Mouse (Mus musculus) left cerebral cortex, postnatal 25 days (tissue): ENCODE measurements at regions not wholly inside any gene's neighbourhood (a gene's known extent, or its start where the extent isn't known, plus 50 kb on each side); places are given as distances from the start of the nearest gene placed in this dataset.
A peak's percentile ranks its signal among the peaks of the same experiment; 100 is the strongest.

Experiments
- DNase-seq, 2 experiments: peaks; one replicate each; pipeline ENCODE4 v3.0.0; 2022; ENCODE audit warnings: low spot score in 2 of 2, mixed read lengths in 1 of 2
- intact Hi-C: fragments of 180-260 bp; cut with DNase I; formaldehyde crosslinking; loops from one replicate; pipeline ENCODE4 v1.15.1; 2025

DNA sequence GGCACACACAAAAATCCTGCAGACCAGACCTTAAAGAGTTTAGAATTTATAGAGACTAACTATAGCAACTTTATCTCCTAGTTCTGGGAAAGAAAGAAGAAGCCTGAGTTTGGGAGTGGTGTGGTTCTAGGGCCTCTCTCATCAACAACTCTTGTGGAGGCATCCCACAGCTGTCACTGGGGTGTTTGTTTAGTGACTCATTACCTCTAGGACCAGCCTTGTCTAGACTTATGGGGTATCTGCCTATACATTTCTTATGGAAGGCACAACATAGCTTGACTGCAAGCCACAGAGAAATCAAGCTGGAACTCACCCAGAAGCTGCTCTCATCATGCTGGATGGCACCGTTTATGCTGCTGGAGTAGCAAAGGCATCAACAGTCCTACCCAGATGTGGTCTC lies 171.9 kb upstream of the Spaca1 start:
- DNase-seq, result no peak
- intact Hi-C loops, result no loop called here

DNA sequence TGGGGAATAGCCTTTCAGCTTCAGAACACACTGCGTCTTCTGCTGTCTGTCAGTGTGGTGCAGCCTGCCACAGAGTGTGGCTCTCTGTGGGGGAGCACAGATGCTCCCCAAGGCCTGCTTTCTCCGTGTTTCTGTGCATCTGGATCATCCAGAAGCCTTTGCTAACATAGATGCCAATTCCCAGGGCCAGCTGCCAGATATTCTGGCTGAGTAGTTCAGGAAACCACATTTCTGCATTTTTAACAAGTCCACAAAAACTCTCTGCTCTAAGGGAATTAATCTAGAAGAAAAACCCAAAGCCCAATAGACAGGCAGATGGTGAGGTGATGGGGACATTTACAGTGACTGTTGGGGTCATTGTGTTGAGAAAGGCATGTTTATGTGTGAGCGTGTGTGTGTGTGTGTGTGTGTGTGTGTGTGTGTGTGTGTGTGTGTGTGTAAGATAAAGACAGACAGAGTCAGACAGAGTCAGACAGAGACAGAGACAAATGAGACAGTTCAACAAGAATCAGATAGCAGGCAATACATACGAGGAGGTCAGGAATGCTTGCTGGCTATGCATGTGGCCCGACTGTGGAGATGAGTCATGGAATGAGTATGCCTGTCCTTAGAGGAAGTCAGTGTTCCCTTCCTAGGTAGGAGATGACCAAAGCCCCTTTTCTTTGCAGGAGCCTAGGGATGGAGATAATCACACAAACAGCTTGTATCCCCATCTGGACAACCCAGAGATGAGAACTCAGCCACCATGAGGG lies 176.3 kb upstream of the Spaca1 start:
- DNase-seq, result peak; percentile 42 to 82
- intact Hi-C loops, result no loop called here

DNA sequence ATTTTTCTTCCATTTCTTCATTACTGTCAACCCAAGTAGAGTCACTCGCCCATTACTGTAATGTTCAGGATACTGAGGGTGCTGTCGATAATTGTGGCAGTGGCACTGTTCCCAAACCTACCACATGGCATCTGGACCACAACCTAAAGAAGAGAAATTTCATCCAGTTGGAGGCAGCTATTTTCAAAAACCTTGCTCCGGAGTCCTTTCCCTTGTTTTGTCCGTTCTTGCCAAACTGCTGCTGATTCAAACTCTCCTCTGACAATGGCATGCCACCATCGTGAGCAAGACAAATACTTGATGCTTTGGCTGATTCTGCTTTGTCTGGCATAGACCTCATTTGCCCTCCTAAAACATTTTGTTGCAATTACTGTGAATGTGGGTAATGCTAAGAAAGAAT lies 176.9 kb upstream of the Spaca1 start:
- intact Hi-C loops, result no loop called here

DNA sequence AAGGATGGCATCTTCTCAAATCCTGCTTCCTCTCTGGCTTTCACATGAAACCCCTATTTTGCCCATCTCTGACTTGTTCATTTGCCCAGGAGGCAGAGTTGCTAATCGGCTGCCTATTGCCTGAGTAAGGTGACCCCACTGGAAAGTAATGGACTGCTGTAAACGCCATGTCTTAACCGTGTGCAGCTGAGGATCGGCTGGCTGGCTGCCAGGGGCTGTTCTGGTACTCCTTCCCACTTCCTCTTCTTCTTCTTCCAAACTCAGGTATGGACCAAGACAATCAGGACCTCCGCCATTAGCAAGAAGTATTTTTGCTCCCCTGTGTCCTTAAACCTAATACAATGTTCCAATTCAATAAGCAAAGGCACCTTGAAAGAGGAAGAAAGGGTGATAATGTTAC lies 177.6 kb upstream of the Spaca1 start:
- DNase-seq, result no peak
- intact Hi-C loops, result no loop called here

More for the DNA sequence above, 176.9 kb upstream of the Spaca1 start:
- peak in 1 of 2 experiments; percentile 9 for DNase-seq

DNA sequence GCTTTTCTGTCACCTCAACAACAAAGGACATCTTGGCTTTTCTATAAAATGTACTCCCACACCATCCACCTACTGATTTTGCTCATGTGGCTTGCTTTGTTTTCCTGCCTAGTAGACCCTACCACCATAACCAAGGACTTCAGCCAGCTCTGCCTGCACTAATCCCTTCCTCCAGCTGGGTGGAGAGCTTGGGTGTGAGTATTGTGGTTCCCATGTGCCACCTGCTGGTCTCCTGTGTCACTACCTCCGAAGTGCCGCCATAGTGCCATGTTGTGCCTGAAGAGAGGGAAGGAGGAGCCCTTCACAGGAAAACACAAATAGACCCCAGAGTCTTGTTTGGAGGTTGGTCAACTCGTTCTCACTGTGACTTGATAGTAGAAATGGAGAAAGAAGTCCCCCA lies 181.3 kb upstream of the Spaca1 start:
- peak; percentile 73 to 80 for DNase-seq
- intact Hi-C loops, result loop anchor here (1.0 to 10.0 kb wide), 4 partner anchors 309 to 835 kb away; partner anchors contain the start of gene Cnr1

DNA sequence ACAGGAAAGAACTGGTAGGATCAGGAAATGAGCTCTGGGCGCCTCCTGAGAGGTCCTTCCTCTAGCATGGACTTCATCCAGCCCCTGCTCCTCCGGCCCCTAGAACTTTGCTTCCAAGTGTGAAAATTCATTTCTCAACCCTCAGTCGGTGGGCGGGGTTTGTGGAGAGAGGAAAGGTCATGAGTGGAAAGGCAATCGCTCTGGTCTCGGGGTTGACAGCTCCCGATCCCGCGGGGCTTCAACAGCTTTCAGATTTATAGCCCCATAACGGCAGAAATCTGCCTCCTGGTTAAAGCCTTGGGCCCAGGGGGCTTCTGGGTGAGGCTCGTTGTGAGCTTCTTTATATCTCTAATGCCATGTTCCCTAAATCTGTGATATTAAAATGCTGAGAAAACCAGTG lies 184.2 kb upstream of the Spaca1 start:
- intact Hi-C loops, result loop anchor here (5.0 to 10.0 kb wide), 3 partner anchors 312 to 709 kb away; partner anchors contain the start of gene Cnr1
- DNase-seq, result no peak

DNA sequence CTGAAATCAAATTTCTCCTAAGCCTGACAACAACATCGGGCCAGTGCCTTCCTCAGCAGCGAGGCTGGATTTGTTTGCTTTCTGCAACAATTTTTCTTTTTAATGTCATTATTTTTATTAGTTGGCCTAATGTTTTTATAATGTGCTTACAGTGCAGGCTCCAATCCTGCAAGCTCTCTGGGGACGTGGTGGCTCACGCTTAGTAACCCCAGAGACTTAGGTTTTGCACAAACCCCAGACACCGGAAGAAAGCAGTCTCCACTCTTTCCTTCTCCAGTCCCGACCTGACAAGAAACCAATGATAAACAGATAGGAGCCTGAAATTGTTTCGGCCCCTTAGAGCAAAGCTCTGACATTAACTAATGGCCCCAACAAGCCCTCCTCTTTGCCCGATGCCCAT lies 184.7 kb upstream of the Spaca1 start:
- intact Hi-C loops, result loop anchor here (5.0 to 10.0 kb wide), 3 partner anchors 312 to 710 kb away; partner anchors contain the start of gene Cnr1
- DNase-seq, result no peak

DNA sequence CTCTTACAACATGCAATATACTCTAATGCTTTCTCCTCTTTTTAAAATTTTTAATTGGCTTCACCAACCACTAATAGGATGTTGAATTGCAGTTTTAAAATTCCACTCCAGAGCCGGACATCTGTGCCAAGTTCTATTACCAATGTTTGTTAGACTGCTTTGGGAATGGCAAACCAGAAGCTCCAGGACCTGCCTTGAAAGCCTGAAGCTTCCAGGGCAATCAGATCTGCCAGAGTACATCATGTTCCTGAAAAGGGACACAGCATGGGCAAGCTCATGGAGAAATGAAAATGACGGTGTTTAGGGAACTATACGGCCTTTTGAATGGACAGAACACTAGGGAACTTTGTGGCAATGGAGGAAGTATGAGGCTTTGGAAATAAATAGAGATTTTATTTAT lies 187.8 kb upstream of the Spaca1 start:
- DNase-seq, result peak in 1 of 2 experiments; percentile 8
- intact Hi-C loops, result loop anchor here (10.0 kb wide), 2 partner anchors 503 to 713 kb away; no protein-coding TSS in a partner anchor

DNA sequence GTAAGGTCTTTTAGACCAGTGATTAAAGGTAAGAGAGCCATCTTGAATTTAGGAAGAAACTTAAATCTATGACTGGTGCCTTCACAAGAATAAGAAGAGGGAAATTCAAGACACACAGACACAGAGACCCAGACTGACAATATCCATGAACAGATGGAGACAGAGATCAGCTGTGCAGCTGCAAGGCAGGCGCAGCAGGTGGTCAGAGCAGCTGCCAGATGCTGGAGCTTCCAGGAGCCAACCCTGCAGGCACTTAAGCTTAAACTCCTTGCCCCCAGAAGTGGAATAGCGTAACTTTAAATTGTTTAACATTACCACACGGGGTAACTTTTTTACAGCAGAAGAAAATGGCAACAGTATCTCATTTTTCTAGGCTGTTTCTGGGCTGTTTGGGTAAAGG lies 189.6 kb upstream of the Spaca1 start:
- no peak for DNase-seq
- intact Hi-C loops, result loop anchor here (10.0 kb wide), 2 partner anchors 505 to 715 kb away; no protein-coding TSS in a partner anchor

DNA sequence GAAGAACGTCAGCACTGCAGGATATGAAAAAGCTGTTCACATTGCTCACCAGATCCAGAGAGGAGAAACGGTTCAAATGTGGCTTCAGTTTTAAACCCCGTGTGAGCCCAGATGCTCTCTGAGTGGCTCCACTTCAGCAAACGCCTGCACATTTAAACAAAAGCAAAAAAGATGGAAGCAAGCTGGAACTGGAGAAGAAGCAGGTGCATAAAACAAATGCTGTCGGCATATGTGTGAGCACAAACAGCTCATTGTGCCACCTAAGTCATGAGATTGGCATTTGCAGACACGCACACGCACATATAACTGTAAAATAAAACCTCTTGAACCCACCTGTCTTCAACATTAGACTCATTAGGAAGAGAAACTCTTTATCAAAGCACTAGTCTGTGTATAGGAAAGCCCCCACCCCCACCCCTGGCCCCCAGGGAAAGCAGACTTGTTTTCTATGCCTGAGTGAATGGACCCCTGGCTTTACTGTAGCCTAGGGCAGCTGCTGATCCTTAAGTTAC lies 191.1 kb upstream of the Spaca1 start:
- DNase-seq, result peak in 1 of 2 experiments; percentile 33
- intact Hi-C loops, result no loop called here

DNA sequence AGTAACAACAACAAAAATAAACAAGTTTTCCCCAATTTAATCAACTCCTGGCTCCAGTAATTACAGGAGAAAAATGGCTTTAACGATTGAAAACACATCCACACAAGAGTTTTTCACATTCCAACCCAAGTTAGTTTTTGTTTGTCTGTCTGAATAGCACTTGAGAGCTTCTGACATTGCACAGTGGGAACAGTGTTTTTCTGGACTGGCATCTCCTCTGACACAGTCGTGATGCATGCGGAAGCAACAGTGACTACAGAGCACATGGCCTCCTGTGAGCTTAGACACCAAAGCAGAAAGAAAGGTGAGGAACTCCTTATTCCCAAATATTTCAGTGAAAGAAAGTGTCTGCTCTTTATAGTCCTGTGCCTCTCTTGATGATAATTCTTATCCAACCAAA lies 191.7 kb upstream of the Spaca1 start:
- intact Hi-C loops, result no loop called here
- DNase-seq, result no peak

DNA sequence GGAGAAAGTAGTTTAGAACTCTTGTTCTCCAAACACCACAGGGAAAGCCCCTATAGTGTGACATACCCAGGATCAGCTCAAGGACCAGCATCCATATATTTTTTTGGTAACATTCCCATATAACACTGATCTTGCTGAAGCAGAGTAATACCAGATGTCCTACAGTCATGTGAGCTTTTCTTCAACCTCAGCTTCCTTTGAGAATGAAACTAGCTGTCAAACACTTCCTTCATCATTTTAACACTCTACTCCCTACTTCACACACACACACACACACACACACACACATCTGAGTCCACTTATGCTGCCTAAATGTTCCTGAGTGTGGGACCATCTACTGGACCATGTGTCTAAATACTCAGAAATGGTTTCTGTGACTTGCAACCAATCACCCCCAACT lies 209.5 kb upstream of the Spaca1 start:
- intact Hi-C loops, result no loop called here
- no peak for DNase-seq

DNA sequence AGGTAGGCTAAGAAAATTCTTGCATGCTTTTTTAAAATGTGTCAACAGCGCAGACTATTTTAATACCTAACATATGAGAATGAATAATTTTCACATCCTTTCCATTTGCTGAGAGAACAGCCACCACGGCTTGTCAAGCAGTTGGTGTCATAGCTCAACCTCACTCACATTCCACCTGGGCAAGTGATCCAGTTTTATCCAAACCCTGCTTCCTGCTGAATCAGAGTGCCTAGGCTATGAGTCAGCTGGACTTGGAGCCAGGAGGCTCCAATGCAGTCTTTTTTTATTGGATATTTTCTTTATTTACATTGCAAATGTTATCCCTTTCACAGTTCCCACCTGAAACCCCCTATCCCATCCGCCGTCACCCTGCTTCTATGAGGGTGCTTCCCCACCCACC lies 210.5 kb upstream of the Spaca1 start:
- DNase-seq, result no peak

DNA sequence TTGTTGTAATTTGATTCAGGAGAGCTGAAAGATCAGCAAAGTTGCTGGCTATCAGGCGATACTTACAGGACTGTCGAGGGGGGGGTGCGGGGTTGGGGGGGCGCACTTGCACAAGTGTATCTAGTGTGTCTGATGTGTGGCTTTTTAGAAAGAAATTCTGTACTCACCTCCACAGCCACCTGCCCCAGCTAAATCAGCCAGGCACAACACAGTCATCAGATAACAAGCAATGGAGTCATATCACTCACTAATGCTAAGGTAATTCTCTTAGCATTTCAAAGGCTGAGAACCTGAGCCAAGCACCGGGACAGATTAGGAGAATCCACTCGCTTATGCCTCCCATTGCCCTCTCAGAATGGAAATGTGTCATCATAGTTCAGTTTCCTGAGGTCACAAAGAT lies 211.8 kb upstream of the Spaca1 start:
- no peak for DNase-seq
- intact Hi-C loops, result no loop called here

More for the DNA sequence above, 210.5 kb upstream of the Spaca1 start:
- intact Hi-C loops, result no loop called here

DNA sequence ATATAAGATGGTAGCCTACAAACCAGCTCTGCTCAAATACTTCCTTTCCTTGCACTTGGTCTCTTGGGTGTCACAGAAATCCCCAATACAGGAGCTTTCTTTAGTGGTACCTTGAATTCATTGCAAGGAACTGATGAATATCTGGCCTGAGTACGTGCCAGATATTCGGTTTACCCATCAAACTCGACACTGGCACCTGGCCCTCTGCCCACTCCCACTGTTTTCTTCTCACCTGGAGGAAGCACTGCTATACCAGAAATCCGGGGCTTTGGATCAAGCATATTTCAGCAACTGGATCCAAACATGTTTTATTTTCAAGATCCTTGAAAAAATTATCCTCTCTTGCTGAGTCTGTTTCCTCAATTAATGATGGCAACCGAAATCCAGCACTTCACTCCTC lies 214.4 kb upstream of the Spaca1 start:
- DNase-seq, result no peak
- intact Hi-C loops, result no loop called here

DNA sequence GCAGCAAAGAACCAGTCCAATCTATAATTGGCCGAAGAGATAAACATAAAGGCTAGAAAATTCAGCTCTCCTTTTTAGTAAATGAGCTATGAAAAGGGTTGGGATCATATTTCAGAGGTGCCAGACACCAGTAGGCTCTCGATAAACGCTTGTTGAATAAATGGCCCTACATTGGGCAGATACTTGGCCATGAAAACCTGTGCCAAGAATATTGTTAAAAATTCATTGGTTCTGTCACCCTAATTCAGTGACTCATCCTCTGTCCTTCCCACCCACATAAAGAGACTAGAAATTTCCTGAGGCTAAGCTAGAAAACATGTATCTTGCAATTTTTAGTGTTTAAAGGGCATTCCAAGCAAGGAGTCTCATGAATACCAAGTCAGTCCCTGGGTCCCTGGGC lies 224.3 kb upstream of the Spaca1 start:
- peak; percentile 5 to 48 for DNase-seq
- intact Hi-C loops, result no loop called here

DNA sequence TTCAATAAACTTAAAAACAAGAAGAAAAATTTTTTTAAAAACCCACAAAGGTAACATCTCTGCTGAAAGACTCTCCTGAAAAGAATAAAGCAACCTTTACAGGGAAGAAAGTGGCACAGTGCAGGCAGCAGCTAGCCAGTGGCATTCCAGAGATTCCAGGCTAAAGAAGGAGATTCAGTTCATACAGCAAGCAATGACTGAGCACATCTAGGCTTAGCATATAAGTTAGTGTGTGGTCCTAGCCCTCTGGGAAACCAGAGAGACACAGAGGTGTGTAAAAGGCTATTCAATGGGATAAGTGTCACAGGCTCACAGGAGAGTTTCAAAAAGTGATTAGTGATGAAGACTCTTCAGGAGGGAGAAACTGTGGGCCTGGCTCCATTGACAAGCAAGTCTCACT lies 225.4 kb upstream of the Spaca1 start:
- intact Hi-C loops, result no loop called here
- no peak for DNase-seq

DNA sequence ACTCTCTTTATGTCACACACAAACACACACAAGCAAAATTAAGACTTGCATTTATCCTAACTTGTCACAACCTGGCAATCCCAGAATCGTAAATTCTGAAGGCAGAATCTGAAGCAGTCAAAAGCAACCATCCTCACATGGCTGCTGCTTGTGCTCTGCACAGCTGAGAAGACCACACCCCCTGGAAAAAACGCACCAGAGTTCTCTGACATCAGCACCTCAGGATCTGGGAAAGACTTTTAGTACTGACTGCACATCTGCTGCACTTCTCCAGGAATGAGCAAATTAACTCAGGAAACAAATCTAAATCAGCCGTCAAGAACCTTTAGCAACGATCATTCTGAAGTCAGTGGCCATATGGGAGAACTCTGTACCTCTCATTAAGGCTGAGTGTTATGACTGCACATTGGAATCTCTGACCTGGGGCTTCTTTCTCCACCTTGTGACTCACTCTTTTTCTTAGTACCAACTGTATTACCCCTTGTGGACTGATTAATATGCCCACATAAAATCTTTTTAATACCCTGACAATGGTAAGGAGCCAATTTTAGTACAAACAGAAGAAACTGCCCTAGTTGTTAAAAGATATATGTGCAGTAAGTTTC lies 248.1 kb upstream of the Akirin2 start:
- DNase-seq, result no peak
- intact Hi-C loops, result no loop called here

DNA sequence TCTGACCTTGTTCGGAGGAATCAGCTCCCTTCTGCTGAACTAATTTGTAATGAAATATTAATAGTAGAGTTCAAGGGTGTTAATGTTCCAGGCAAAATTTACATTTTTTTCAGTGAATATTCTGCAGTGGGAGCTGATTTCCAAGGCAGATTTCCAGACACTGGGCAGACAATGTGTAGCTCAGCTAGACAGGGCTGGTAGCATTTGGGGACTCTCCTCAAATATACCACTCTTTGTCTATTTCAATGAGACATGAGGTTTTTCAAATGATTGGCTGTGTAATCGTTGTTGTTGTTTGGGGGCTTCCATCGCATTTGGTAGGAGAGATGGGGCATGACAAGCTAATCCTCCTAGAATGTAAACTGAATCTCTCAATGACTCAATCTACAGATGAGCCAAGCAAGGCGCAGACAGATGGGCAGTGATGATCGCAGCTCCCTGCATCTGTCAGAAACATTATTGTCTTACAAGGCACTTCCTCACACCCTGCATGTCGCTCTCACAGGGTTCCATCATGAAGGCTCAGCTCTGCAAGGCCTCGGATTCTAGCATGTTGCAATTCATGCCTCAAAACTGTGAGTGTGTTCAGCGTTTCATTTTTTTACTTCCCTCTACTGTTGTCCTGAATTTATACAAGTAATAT lies 241.7 kb upstream of the Akirin2 start:
- peak; percentile 16 to 37 for DNase-seq
- intact Hi-C loops, result no loop called here

DNA sequence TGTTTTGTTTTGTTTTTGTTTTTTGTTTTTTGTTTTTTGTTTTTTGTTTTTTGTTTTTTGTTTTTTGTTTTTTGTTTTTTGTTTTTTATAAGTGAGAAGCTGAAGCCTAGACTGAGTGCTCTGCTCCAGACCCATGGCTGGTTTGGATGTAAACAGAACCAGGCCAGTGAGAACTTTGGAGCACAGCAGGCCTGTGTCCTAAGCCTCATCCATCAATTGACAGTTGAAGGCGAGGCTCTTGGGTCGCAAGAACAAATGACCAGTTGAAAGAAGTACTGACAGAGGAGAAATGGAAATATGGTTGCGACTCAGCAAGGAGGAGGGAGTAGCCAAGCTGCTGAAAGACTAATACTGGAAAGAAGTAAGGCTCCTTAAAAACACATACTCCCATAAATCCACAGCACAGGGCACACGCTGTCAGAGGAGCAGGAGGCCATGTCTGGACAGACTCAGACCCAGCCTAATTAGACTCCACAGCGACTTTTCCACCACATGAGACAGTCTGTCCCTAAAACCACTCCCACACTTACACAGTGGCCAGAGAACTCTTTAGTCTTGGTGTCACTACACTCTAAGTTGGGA lies 240.6 kb upstream of the Akirin2 start:
- DNase-seq, result no peak
- intact Hi-C loops, result no loop called here
